Mouse (Mus musculus) lung, postnatal 0 days (tissue): ENCODE measurements around the gene Zfp90.

Experiments
- CTCF ChIP-seq: IDR thresholded peaks from 2 replicates; pipeline ENCODE4 v1.5.1; 2016; ENCODE audit warnings: antibody characterized with exemption, mild to moderate bottlenecking
- EP300 ChIP-seq: IDR thresholded peaks from 2 replicates; pipeline ENCODE4 v1.6.1; 2016; ENCODE audit warnings: antibody characterized with exemption, mild to moderate bottlenecking, control low read depth

- TF ChIP-seq CTCF (no peak), EP300 (no peak)
Measured at GRCm38 (mm10) chr8:106437781-106438180, 22.7 kb downstream of the Zfp90 start.
